Mouse (Mus musculus) liver, adult 2 months (tissue): Measurements from ENCODE around the gene Hist1h1d.

ENCODE experiments used
- CTCF ChIP-seq: fragments of 200-500 bp; IDR thresholded peaks from 2 replicates; pipeline ENCODE4 v1.5.1; 2011; ENCODE audit warnings: low read depth, low read length, control low read depth
- POLR2A ChIP-seq: fragments of 200-500 bp; IDR thresholded peaks from 2 replicates; pipeline ENCODE4 v1.6.1; 2011; ENCODE audit warnings: low read length, control low read depth; ENCODE audit not compliant: insufficient read depth; ENCODE audit errors: extremely low read depth

- TF ChIP-seq CTCF (no peak), POLR2A (peak; percentile 81)
Measured at GRCm38 (mm10) chr13:23543965-23544786, 8.9 kb upstream of the Hist1h1d start, which contains the start of gene Hist1h3f.
